Mouse (Mus musculus) limb, embryonic 14.5 days (tissue): ENCODE measurements around the gene Lrrc66. TPM values are rescaled to one million over a fixed set of nuclear protein-coding genes. Genes with fewer than 3 reads are reported as not detected.
A peak's percentile ranks its signal among the peaks of the same experiment; 100 is the strongest.

Experiments used
- ATAC-seq: fragments of 200-750 bp; cut with Nextera tagmentation; 2 replicates; pipeline ENCODE4 v1.8.0; 2017; ENCODE audit warnings: low read depth, moderate number of reproducible peaks, moderate TSS enrichment; ENCODE audit not compliant: low FRiP score
- DNase-seq: peaks from one replicate; pipeline ENCODE4 v3.0.0-alpha.2; 2015; ENCODE audit warnings: low spot score
- H3K27ac ChIP-seq: fragments of 300-500 bp; sonication (generic); replicated peaks from 2 replicates; pipeline ENCODE4 v1.5.1; 2014; ENCODE audit warnings: low read depth, mild to moderate bottlenecking, low read length, moderate library complexity, mixed read lengths
- H3K27me3 ChIP-seq: fragments of 300-500 bp; sonication (generic); 2 replicates; pipeline ENCODE4 v1.6.1; 2014; ENCODE audit warnings: low read length, mixed read lengths; ENCODE audit not compliant: control insufficient read depth, insufficient read depth
- H3K36me3 ChIP-seq: fragments of 300-500 bp; sonication (generic); 2 replicates; pipeline ENCODE4 v1.6.1; 2014; ENCODE audit warnings: mild to moderate bottlenecking, low read length, moderate library complexity, mixed read lengths; ENCODE audit not compliant: control insufficient read depth, insufficient read depth
- H3K4me1 ChIP-seq: fragments of 300-500 bp; sonication (generic); 2 replicates; pipeline ENCODE4 v1.6.1; 2014; ENCODE audit warnings: antibody characterized with exemption, low read length, mixed read lengths; ENCODE audit not compliant: control insufficient read depth, insufficient read depth
- H3K4me2 ChIP-seq: fragments of 300-500 bp; sonication (generic); replicated peaks from 2 replicates; pipeline ENCODE4 v1.6.1; 2014; ENCODE audit warnings: low read depth, mild to moderate bottlenecking, low read length, moderate library complexity; ENCODE audit not compliant: severe bottlenecking
- H3K4me3 ChIP-seq: fragments of 300-500 bp; sonication (generic); replicated peaks from 2 replicates; pipeline ENCODE4 v1.5.1; 2014; ENCODE audit warnings: low read length
- H3K9ac ChIP-seq: fragments of 300-500 bp; sonication (generic); 2 replicates; pipeline ENCODE4 v1.6.1; 2014; ENCODE audit warnings: mild to moderate bottlenecking, low read depth, low read length, moderate library complexity; ENCODE audit not compliant: severe bottlenecking
- H3K9me3 ChIP-seq: fragments of 300-500 bp; sonication (generic); 2 replicates; pipeline ENCODE4 v1.6.1; 2016; ENCODE audit warnings: low read length; ENCODE audit not compliant: control insufficient read depth
- POLR2A ChIP-seq: fragments of 200-500 bp; IDR thresholded peaks from 2 replicates; pipeline ENCODE4 v1.8.0; 2012; ENCODE audit warnings: inconsistent platforms, mild to moderate bottlenecking, moderate library complexity, borderline replicate concordance; ENCODE audit not compliant: insufficient read depth, insufficient read length; ENCODE audit errors: extremely low read depth
- WGBS: fragments of 180-500 bp; shearing (Covaris S2); extraction: QIAGEN DNeasy Blood & Tissue Kit; methylation state at CpG from one replicate; pipeline ENCODE4 v1.1.7; 2014; 5-methylcytosine and 5-hydroxymethylcytosine counted together
- polyA plus RNA-seq, 2 experiments: library from polyadenylated mRNA; depleted of rRNA in 1 of 2; stranded (reverse) in 1 of 2; unstranded in 1 of 2; fragments of >200 nt; fragmentation: Nextera tagmentation in 1 of 2; extraction: Ambion mirVana in 1 of 2; gene quantifications; 2 replicates each; pipeline versions ENCODE4 v1.2.1 to v1.2.3; 2012 to 2014

Gene Lrrc66
- polyA plus RNA-seq, 2 experiments: 0.11 TPM; not detected in 1

- H3K27me3 ChIP-seq: no peaks in the 10 kb centered on the region
- no peak overlapping the region for H3K27ac ChIP-seq
- H3K4me2 ChIP-seq: no peak overlapping the region
- no peak for TF ChIP-seq POLR2A
- H3K4me3 ChIP-seq: no peak overlapping the region
- peaks cover 38% of the 10 kb centered on the region for H3K36me3 ChIP-seq
- peaks cover 6% of the 10 kb centered on the region; the same call in 1 of the 2 replicates for H3K4me1 ChIP-seq
- 75% methylated on average over 4 of the region's 4 CpGs for WGBS
- ATAC-seq: no peak
- no peak for DNase-seq
- no peak overlapping the region for H3K9ac ChIP-seq
- H3K9me3 ChIP-seq: no peaks in the 10 kb centered on the region
These were observed 9.8 kb upstream of the Lrrc66 start for GRCm38 (mm10) chr5:73642091-73642490.

GRCm38 (mm10) chr5:73641058-73641457 is 8.7 kb upstream of the Lrrc66 start:
- no peak overlapping the region for H3K27ac ChIP-seq
- H3K36me3 ChIP-seq: peaks cover 48% of the 10 kb centered on the region
- WGBS: 95% methylated on average over 3 of the region's 3 CpGs
- no peak for DNase-seq
- H3K4me3 ChIP-seq: no peak overlapping the region
- no peak overlapping the region for H3K9ac ChIP-seq
- no peak for ATAC-seq
- H3K9me3 ChIP-seq: no peaks in the 10 kb centered on the region
- H3K4me2 ChIP-seq: no peak overlapping the region
- no peak for TF ChIP-seq POLR2A
- H3K4me1 ChIP-seq: 0 out of 2 replicates have a peak, but pooled peaks cover 3% of the 10 kb centered on the region
- no peaks in the 10 kb centered on the region for H3K27me3 ChIP-seq

GRCm38 (mm10) chr5:73637337-73638107 is 5.2 kb upstream of the Lrrc66 start:
- peaks cover 67% of the 10 kb centered on the region for H3K36me3 ChIP-seq
- H3K9me3 ChIP-seq: peaks cover 7% of the 10 kb centered on the region
- DNase-seq: peak; percentile 89
- peak; percentile 63; the same call in 1 of the 2 replicates for ATAC-seq
- 40% methylated on average over 8 of the region's 8 CpGs for WGBS
- H3K4me2 ChIP-seq: no peak overlapping the region
- H3K27ac ChIP-seq: no peak overlapping the region
- TF ChIP-seq POLR2A: no peak
- no peak overlapping the region for H3K9ac ChIP-seq
- H3K4me1 ChIP-seq: 0 out of 2 replicates have a peak, but pooled peaks cover 3% of the 10 kb centered on the region
- no peak overlapping the region for H3K4me3 ChIP-seq
- no peaks in the 10 kb centered on the region for H3K27me3 ChIP-seq

- no peak for TF ChIP-seq POLR2A
- H3K9ac ChIP-seq: no peak overlapping the region
- 0 out of 2 replicates have a peak, but pooled peaks cover 3% of the 10 kb centered on the region for H3K4me1 ChIP-seq
- H3K36me3 ChIP-seq: peaks cover 38% of the 10 kb centered on the region
- DNase-seq (peak; percentile 77), ATAC-seq (no peak)
- no peaks in the 10 kb centered on the region for H3K27me3 ChIP-seq
- no peak overlapping the region for H3K4me3 ChIP-seq
- H3K9me3 ChIP-seq: peaks cover 7% of the 10 kb centered on the region
- no peak overlapping the region for H3K27ac ChIP-seq
- no peak overlapping the region for H3K4me2 ChIP-seq
- WGBS: 65% methylated on average over 8 of the region's 8 CpGs
These were observed 815 bp upstream of the Lrrc66 start for GRCm38 (mm10) chr5:73633141-73633540.

GRCm38 (mm10) chr5:73631001-73631558 is 1.2 kb downstream of the Lrrc66 start:
- Histone ChIP-seq H3K4me1 (no peaks in the 10 kb centered on the region), H3K36me3 (peaks cover 23% of the 10 kb centered on the region), H3K4me3 (no peak overlapping the region), H3K27me3 (no peaks in the 10 kb centered on the region), H3K4me2 (no peak overlapping the region), H3K9me3 (peaks cover 7% of the 10 kb centered on the region), H3K9ac (no peak overlapping the region), H3K27ac (no peak overlapping the region)
- WGBS: 77% methylated on average over 10 of the region's 10 CpGs
- ATAC-seq: no peak
- DNase-seq: no peak
- TF ChIP-seq POLR2A: no peak
